Mouse (Mus musculus) thymus, adult 18-20 months (tissue): ENCODE data around the gene Hlx.

Experiments
- DNase-seq, 2 experiments: peaks; one replicate each; pipeline ENCODE4 v3.0.0; 2022; ENCODE audit warnings: mixed read lengths in 2 of 2

Hlx gene

GRCm38 (mm10) chr1:184732556-184733049 lies at the start of gene Hlx:
Gene Hlx (minus strand): TSS chr1:184732619.
- peak; percentile 29 to 32 for DNase-seq

DNA sequence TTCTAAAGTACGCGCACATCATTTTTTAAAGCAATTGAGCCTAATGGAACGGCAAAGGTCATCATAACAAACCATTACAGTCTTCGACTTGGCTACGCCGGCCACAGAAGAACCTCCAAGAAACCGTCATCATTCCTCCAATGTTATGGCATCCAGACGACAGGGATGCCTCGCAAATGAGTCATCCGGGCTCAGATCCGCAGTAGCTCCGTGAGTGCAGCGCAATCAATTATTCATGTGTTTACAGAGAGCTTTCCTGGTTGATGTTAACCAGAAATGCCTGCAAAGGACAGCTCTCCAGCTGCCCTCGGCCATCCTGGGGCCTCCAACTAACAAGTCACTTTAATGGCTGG lies 49.7 kb upstream of the Hlx start:
- no peak for DNase-seq

DNA sequence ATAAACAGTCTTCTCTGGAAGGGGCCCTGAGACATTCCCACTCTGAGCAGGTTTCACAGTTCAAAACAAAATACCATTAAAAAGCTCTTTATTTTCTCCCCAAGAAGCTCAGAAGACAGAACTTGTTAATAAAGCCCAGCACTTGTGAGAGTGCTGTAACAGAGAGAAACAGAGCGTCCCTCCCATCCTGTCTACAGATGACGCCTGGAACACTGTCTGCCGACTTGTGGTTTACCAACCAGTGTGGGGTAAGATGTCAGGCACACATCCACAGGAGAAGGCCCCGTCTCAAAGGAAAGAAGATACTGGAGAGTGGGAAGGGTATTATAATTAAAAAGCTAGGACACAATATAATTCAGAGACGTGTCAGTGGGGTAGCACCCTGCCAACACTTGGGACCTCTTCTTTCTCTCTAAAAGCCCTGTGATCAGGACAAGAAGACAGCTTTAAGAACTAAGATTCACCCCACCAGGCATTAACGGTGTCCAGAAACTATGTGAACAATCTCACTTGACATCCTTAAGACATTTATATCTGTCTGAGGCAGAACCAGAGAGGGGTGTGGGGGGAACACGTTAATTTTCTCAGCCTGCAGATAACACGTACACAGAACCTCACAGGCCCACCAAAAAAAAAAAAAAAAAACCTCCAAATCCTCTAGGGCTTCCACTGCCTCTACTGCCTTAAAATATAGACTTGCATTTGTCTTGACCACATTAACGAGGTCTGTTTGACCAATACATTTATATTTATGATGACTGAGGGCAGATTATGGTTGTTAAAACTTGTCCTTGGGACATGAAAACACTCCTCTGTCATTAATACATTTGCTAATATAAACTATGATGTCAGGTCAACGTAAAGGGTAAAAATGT lies 49.1 kb upstream of the Hlx start:
- DNase-seq: no peak

DNA sequence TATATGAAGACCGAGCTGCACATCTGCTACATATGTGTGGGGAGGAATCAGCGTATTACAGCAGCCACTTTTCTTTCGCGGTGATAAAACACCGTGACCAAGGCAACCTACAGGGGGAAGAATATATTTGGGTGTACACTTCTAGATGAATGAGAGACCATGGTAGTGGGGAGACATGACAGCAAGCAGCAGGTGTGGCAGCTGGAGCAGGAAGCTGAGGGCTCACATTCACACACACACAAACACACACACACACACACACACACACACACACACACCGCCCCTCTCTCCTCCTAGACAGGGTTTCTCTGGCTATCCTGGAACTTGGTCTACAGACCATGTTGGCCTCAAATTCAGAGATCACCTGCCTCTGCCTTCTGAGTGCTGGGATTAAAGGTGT lies 45.7 kb upstream of the Hlx start:
- DNase-seq: no peak

DNA sequence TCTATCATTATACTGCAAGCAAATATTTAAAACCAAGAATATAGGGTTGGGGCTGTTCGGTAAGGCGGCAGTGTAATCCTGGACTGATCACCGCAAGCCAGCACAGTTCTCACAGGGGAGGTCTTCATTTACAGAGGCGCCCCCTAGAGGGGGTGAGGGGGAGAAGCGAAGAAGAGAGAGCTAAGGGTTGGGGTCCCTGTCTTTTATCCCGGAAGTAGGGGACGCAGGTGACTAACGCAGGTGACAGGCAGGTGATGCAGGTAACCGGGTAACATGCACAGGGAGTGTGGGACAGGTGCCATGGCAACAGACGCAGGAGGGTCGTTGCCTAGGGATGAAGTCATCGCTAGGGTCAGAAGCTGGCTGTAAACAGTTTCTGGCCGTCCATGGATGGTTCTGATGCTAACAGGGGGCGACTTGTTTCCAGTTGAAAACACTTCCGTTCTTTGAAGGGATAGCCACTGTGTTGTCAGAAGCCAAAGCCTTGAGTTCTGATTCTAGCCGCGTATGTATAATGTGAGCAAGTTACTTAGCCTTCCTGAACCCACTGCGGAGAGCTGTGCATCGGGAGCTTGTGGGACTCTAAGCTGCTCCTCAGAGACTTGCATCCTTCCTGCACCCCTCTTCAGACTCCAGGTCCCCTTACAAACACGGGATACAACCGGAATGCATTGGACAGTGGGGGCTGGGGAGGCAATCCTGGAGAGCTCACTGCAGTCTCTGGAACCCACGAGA lies 44.8 kb upstream of the Hlx start:
- no peak for DNase-seq

GRCm38 (mm10) chr1:184775289-184775688 lies 42.9 kb upstream of the Hlx start:
- DNase-seq: no peak

- DNase-seq: no peak
Measured at GRCm38 (mm10) chr1:184771891-184772249, 39.5 kb upstream of the Hlx start.

DNA sequence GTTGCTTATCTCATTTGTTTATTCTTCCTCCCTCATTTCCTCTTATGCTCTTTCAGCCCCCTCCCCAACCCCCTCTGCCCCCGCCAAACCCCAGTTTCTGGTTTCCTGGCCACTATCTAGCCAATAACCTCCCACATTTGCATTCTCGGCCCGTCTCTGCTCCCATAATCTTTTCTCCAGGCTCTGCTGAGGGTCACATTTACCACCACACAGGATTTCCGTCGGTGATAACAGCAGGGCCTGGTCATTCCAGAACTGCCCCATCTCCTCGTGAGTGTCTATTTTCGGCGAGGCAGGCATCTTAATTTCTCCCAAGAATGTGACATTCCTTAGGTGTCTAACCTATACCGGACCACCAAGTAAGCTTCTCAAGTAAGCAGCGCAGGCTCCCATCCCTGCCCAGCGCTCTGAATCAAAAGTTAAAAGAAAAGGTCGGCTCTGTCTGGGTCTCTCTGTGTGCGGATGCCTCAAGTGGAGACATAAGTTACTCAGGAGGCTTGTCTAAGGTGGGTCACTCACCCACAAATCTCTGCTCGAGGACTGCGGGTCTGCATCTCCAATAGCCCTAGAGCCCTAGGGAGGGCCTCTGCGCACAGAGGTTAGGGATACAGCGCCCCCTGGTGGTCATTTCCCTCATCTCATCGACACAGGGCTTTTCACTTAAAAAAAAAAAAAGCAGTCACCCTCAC lies 38.9 kb upstream of the Hlx start:
- DNase-seq: peak in 1 of 2 experiments; percentile 15

GRCm38 (mm10) chr1:184763866-184764265 lies 31.4 kb upstream of the Hlx start:
- DNase-seq: no peak

DNA sequence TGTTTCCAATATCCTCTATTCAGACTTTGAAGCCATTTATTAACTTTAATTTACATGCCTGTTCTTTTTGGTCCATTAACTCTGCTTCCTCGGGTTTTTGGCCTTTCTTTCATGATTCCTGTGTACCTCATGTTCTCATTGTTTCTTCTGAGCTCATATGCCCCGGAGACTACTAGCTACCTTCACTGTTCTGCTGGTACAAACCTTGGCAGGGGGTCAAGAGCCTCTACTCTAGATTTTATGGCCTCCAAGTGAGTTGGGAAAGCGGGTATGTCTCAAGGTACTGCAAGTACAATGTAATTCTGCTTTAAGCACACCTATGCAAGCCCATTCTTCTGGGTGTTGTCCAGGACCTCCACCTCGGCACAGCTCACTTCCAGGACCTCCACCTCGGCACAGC lies 30.5 kb upstream of the Hlx start:
- DNase-seq: no peak

GRCm38 (mm10) chr1:184761988-184762387 lies 29.6 kb upstream of the Hlx start:
- DNase-seq: no peak

- DNase-seq: no peak
Measured at GRCm38 (mm10) chr1:184752671-184753070, 20.3 kb upstream of the Hlx start.

DNA sequence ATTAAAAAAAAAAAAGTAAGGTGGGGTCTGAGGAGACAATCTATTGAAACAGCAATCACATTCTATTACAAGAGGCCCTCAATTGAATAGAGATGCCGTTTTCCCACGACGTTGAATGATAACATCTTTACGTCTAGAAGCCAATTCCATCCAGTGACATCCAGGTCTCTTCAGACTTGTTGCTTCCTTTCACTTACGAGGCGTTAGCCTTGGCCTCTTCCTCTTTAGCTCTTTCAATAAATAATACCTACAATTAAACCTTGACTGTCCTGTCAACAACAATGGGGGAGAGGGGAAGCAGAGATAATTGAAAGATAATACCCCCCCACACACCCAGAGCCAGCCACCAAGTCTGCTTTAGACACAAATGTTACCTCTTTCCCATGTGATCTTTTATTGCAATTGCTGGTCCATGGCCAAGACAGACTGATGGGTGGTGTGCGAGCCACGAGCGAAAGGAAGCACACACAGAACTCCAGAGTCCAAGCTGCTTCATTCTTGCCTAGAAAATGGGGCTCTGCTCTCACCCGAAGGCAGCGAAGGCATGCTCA lies 17.8 kb upstream of the Hlx start:
- no peak for DNase-seq

- DNase-seq: no peak
Measured at GRCm38 (mm10) chr1:184748692-184749152, 16.3 kb upstream of the Hlx start.

DNA sequence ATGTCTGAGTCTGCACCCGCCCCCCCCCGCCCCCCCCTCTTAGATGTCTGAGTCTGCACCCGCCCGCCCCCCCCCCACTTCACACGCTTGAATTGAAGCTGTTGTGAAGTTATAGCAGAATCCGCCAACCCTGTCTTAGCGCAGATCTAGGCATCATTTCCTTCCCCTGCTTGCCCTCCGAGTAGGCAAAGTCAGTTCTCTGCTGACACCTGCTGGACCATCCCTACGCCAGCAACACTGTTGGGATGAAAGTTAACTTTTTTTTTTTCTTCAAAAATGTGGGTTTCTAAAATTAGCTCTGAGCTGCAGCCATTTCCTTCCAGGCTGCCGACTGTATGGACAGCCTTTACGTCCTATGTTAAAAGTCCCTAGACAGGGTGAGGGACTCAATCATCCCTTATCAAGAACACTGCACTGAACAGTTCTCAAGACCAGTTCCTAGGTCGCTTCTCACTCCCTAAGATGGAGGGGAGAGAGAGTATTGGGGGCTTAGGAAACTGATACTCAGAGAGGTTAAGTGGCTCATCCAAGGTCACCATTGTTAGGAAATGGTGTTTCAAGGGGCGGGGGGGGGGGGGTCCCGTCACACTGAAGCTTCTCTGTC lies 5.6 kb upstream of the Hlx start:
- peak in 1 of 2 experiments; percentile 36 for DNase-seq

DNA sequence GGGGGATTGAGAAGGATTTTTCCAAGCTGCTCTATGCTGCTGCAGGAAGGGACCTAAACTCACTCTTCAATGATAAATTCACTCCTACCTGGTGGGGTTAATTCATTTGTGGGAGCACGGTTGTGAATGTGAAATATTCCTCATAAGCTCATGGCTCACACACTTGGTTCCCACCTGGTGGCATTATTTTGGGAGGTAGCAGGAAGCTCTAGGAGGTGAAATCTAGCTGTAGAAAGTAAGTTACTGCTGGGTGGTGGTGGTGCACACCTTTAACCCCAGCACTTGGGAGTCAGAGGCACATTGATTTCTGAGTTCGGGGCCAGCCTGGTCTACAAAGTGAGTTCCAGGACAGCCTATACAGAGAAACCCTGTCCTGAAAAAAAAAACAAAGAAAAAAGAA lies 4.8 kb upstream of the Hlx start:
- no peak for DNase-seq

DNA sequence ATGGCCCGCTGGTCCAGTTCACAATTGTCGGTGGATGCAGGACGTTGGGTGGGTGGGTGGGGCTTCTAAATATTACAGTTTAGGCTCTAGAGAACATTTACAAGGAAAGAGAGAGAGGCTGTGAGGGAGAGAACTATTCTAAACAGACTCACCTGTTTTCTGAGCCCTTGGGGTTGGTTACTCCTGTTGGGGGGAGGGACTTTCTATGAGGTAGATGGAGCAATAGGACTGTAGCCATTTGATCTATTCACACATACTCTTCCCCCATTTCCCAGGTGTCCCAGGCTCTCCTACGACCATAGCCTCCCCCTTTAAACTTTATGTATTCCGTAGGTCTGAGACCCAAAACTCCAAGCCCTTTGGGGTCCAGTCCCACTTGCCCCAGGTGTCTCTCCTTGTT lies 3.8 kb upstream of the Hlx start:
- DNase-seq: no peak

- no peak for DNase-seq
Measured at GRCm38 (mm10) chr1:184734991-184735920, 2.8 kb upstream of the Hlx start.

DNA sequence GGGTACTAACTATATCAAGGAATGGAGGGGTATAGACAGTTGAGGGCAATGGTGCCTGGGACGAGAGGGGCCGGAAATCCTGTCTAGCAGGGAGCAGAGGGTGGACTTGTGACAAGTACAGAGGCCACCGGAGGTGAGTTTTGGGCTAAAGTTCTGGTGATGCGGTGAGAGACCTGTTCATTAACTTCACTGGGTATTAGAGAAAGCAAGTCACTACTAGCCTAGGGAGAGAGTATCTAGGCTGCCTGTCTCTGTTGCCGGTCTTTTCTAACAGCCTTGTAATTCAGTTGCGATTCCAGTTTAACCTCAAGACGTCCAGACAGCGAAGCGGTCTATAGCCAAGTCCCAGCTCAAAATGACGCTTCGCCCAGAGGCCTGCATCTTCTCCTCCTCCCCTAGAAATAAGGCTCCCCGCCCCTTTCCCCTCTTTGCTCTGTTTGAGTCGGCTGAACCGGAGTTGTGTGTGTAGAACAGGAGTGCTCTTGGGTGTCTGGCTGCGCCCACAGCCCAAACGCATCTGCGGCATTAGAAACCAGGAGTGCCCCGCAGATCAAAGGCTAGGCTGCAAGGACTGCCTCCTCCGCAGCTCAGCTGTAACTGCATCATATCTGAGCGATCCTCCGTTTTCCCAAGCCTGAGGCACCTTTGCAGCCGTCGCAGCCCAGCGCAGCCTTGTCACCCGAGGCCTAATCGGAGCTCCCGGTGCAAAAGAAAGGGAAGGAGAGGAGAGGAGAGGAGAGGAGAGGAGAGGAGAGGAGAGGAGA lies 1.8 kb upstream of the Hlx start:
- DNase-seq: no peak

DNA sequence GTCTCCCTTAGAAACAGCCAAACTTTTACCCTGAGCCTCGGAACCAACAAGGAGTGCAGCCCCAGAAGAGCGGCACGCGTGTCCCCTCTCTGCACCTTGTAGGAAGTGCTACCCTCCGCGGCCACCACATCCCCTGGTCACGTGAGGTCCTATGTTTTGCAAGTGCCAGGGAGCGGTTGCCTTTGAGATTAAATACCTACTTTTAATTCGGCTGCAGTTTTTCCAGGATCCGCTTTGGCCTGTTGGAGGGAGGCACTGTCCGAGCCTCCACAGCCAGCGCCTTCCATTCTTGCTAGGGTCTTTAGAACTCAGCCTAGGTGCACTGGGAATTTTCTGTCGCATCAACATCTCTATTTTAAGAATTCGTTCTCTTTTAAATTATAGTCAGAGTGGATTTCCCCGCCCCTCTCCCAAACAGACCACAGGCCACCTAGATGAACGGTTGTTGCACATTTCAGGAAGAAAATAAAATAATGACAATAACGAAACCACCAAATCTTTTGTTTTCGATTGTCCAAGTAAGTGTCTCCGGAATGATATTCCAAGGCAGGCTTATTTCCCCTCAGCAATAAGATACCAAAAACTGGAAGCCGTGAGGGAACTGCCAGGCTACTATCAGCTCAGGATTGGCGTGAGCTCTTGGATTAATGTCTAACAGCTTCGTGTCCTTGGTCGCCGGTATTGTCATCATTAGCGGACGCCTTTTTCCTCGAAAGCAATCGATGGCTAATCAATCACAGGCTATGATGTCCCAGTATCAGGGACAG lies 1.1 kb upstream of the Hlx start:
- peak in 1 of 2 experiments; percentile 16 for DNase-seq
